Mouse (Mus musculus) effector memory CD4-positive, alpha-beta T cell, adult 7 months (primary cell): ENCODE measurements around the gene Zfp85. TPM values are rescaled to one million over a fixed set of nuclear protein-coding genes. Genes with fewer than 3 reads are reported as not detected.

Source experiments
- polyA plus RNA-seq: library from polyadenylated mRNA; unstranded; fragments of 100-300 nt; shearing (Covaris generic); gene quantifications from one replicate; pipeline ENCODE4 v1.2.1, GENCODE M21; 2017

Gene Zfp85
- 2.1 TPM for polyA plus RNA-seq

DNA sequence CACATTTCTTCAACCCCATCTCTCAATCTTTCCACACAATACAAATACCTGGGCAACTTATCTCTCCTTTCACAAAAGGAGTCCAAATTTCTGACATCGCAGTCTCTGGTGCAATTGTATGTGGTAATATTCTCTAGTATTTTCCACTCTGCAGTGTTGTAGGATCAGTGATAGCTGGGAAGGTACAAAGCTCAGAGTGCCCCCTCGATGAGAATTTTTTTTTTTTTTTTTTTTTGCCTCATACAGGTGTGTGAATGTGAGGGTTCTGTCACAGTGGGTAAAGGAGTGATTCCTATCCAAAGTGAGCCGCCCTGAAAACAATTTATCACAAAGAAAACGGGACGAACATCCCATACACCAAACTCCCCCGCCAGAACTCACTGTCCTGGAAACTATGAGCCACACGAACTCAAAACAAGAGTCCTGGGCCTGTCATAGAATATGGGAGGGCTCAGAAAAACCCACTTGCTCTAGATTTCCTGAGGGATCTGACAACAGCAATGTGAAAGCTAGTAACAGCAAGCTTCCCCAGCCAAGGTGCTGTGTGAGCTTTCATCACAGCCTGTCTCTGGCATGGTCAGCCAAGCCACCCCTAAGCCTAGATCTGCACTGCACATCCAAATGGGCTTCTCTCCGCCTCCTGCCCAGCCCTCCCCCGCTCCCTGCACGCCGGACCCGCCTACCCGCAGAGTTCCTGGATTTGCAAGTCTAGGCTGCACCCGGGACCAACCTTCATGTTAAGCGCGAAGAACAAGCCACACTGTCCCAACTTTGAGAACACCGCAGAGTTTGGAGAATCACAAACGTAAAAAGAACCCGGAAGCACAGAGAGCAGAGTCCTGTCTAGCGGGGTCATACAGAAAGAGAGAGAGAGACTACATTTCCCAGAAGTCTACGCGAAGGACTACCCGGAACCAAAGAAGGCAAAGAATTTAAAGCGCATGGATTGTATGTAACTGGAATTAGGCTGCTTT, at the start of gene Zfp85:
Gene Zfp85, minus strand, starts transcription at position 896 of the 974 bp plus-strand sequence.

DNA sequence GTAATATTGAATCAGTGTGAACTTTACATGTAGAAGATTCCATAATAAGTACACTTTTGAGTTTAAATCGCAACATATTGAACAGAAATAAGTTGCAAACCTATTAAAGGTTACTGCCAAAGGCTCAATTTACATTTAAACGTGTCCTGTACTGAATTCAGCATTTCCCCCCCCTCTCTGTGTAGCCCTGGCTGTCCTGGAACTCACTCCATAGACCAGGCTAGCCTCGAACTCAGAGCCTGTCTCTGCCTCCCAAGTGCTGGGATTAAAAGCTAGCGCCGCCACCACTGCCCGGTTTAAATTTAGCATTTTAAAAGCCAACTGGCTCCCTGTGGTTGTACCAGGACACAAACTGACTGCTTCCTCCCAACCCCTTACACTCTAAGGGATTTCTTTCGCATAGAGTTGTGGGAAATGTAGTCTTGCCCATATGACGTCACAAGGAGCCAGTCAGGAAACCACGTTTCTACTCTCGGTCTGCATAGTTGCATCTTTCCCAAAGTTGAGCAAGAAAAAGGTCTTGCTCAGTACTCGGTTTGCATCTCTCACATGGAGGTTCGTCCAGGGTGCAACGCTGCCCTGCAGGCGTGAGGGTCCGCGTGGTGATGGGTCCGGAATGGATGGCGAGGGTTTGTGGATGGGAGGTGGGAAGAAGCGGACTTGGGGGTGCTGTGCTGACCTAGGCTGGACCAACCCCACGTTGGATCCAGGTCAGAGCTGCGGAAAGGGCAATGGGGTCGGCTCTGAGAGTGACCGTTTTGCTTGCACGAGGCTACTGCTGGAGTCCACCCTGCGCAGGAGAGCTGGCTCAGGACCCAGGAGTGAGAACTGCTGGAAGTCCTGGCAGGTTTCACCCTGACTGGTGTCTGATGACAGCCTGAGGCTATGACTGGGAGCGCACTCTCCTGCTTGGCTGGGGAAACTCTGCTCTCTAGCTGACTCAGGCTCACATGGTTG, 24.5 kb upstream of the Zfp85 start, which contains the start of gene Zfp493:
Gene Zfp493, plus strand, starts transcription at position 429 of the 957 bp plus-strand sequence.

GRCm38 (mm10) chr13:67728641-67729318, 26.2 kb downstream of the Zfp85 start, which contains the start of gene Zfp65:
Zfp65 (minus strand) TSS chr13:67729173.

Other genes starting within 250 kb of the Zfp85 start
- gene Gm26965, start 229.1 kb downstream of the Zfp85 start, polyA plus RNA-seq, result not detected
- gene Zfp87, start 229.1 kb downstream of the Zfp85 start, polyA plus RNA-seq, result 44.6 TPM
- 15.9 TPM for gene Zfp748, start 201.4 kb downstream of the Zfp85 start, polyA plus RNA-seq
- gene Zfp729b, start 145.5 kb downstream of the Zfp85 start, polyA plus RNA-seq, result 5.3 TPM
- gene Gm49345, start 117.5 kb downstream of the Zfp85 start, polyA plus RNA-seq, result 3.1 TPM
- gene Zfp729a, start 117.4 kb downstream of the Zfp85 start, polyA plus RNA-seq, result 4.8 TPM
- gene Zfp738, start 68.2 kb downstream of the Zfp85 start, polyA plus RNA-seq, result 12.5 TPM
- gene Zfp65, start 26.1 kb downstream of the Zfp85 start, polyA plus RNA-seq, result 8.0 TPM
- gene Zfp493, start 24.5 kb upstream of the Zfp85 start, polyA plus RNA-seq, result not detected
- 1.2 TPM for gene Zfp273, start 58.5 kb upstream of the Zfp85 start, polyA plus RNA-seq
- not detected for gene Gm10037, start 75.9 kb upstream of the Zfp85 start, polyA plus RNA-seq
- gene BC048507, start 108.1 kb upstream of the Zfp85 start, polyA plus RNA-seq, result not detected